8 mouse cellular contexts compared by ENCODE assay signal in genomic region chr1:138135637-138136372, GRCm38 (mm10). TPM values are rescaled to one million over a fixed set of nuclear protein-coding genes. Genes with fewer than 3 reads are reported as not detected.
DNase-seq lines count a peak whose midpoint lies in the region; ATAC-seq and TF ChIP-seq lines count a peak whose summit lies in the region.

No protein-coding gene starts in this region.

- no peaks in the 10 kb centered on the region for H3K4me1 ChIP-seq in lung, embryonic 15.5 days
- peaks cover 10% of the 10 kb centered on the region for H3K4me1 ChIP-seq in forebrain, embryonic 13.5 days
- no peaks in the 10 kb centered on the region for H3K4me1 ChIP-seq in liver, embryonic 16.5 days (ENCODE audit: control insufficient read depth, low read depth, low read length)
- H3K4me1 ChIP-seq in small intestine, adult 2 months (ENCODE audit: control insufficient read depth, insufficient read depth, insufficient read length, low read length), result peaks cover 3% of the 10 kb centered on the region

- no peaks in the 10 kb centered on the region for H3K9me3 ChIP-seq in lung, embryonic 15.5 days
- H3K9me3 ChIP-seq in forebrain, embryonic 13.5 days (replicated peaks), result no peaks in the 10 kb centered on the region
- no peaks in the 10 kb centered on the region for H3K9me3 ChIP-seq in liver, embryonic 16.5 days (replicated peaks; ENCODE audit: control insufficient read depth, low read length)

- H3K27me3 ChIP-seq in lung, embryonic 15.5 days, result no peaks in the 10 kb centered on the region
- no peaks in the 10 kb centered on the region for H3K27me3 ChIP-seq in forebrain, embryonic 13.5 days
- H3K27me3 ChIP-seq in liver, embryonic 16.5 days (ENCODE audit: control insufficient read depth, insufficient read depth, low read depth, low read length), result no peaks in the 10 kb centered on the region
- H3K27me3 ChIP-seq in small intestine, adult 2 months (ENCODE audit: control insufficient read depth, insufficient read depth, low read length), result no peaks in the 10 kb centered on the region

- H3K4me2 ChIP-seq in lung, embryonic 15.5 days, result peak overlapping the region; percentile 46
- peak overlapping the region; percentile 60 for H3K4me2 ChIP-seq in forebrain, embryonic 13.5 days
- peak overlapping the region; percentile 30 for H3K4me2 ChIP-seq in liver, embryonic 16.5 days (ENCODE audit: low read depth, low read length)

- no peak overlapping the region for H3K27ac ChIP-seq in lung, embryonic 15.5 days
- peak overlapping the region; percentile 72 for H3K27ac ChIP-seq in forebrain, embryonic 13.5 days
- H3K27ac ChIP-seq in liver, embryonic 16.5 days (ENCODE audit: low read length), result 0 out of 2 replicates have a peak overlapping the region, but pooled peaks have one; percentile 21
- peak overlapping the region; percentile 74 for H3K27ac ChIP-seq in small intestine, adult 2 months (ENCODE audit: insufficient read depth, low read depth, low read length)

- H3K36me3 ChIP-seq in lung, embryonic 15.5 days, result no peaks in the 10 kb centered on the region
- H3K36me3 ChIP-seq in forebrain, embryonic 13.5 days (ENCODE audit: poor library complexity, severe bottlenecking), result no peaks in the 10 kb centered on the region
- no peaks in the 10 kb centered on the region for H3K36me3 ChIP-seq in liver, embryonic 16.5 days (ENCODE audit: control insufficient read depth, insufficient read depth)
- no peaks in the 10 kb centered on the region for H3K36me3 ChIP-seq in small intestine, adult 2 months (ENCODE audit: control insufficient read depth, insufficient read depth, low read length)

- ATAC-seq in lung, embryonic 15.5 days (ENCODE audit: borderline replicate concordance, extremely low read depth, low FRiP score, low TSS enrichment), result no peak
- peak; percentile 37; the same call in 1 of the 2 replicates for ATAC-seq in forebrain, embryonic 13.5 days
- no peak for ATAC-seq in liver, embryonic 16.5 days (ENCODE audit: low read depth)

- no peak overlapping the region for H3K9ac ChIP-seq in lung, embryonic 15.5 days
- H3K9ac ChIP-seq in forebrain, embryonic 13.5 days, result peak overlapping the region; percentile 43
- H3K9ac ChIP-seq in liver, embryonic 16.5 days (ENCODE audit: low read depth, low read length), result no peak overlapping the region

- DNase-seq in lung, postnatal 14 days, result no peak
- DNase-seq in layer of hippocampus, postnatal 14 days (ENCODE audit: low spot score in 2 of 2), result no peak
- DNase-seq in adrenal gland, postnatal 25 days, result no peak
- DNase-seq in urinary bladder, postnatal 36 days (ENCODE audit: low spot score in 2 of 2), result no peak

- no peak for TF ChIP-seq POLR2A in small intestine, adult 2 months (IDR thresholded peaks at IDR 0.05; ENCODE audit: low read depth, low read length)

- peak overlapping the region; percentile 19 for H3K4me3 ChIP-seq in lung, embryonic 15.5 days
- peak overlapping the region; percentile 39 for H3K4me3 ChIP-seq in forebrain, embryonic 13.5 days
- H3K4me3 ChIP-seq in liver, embryonic 16.5 days (ENCODE audit: low read depth, low read length), result 0 out of 2 replicates have a peak overlapping the region, but pooled peaks have one; percentile 16
- no peak overlapping the region for H3K4me3 ChIP-seq in small intestine, adult 2 months (ENCODE audit: low read depth, low read length)

- no peak for TF ChIP-seq CTCF in small intestine, adult 2 months (IDR thresholded peaks at IDR 0.05; ENCODE audit: extremely low read depth, insufficient read length, insufficient replicate concordance, low read depth, low read length)

- WGBS in lung, embryonic 15.5 days, result 67% methylated on average over 9 of the region's 9 CpGs
- 20% methylated on average over 9 of the region's 9 CpGs for WGBS in forebrain, embryonic 13.5 days
- 36% methylated on average over 9 of the region's 9 CpGs for WGBS in liver, embryonic 16.5 days (ENCODE audit: insufficient replicate concordance)
- 69% methylated on average over 9 of the region's 9 CpGs for WGBS in small intestine, adult 2 months

RNA-seq across cellular contexts. Expression of gene Ptprc, which starts 39.7 kb away (rescaled TPM):
- polyA plus RNA-seq in lung, embryonic 15.5 days (2015; fragmentation: Nextera tagmentation; extraction: Ambion mirVana), result 3.8 and 7.4 TPM in 2 replicates
- polyA plus RNA-seq in forebrain, embryonic 13.5 days (2015; fragmentation: Nextera tagmentation; extraction: Ambion mirVana), result 0.43 and 0.98 TPM in 2 replicates
- polyA plus RNA-seq in liver, embryonic 16.5 days (2015; fragmentation: Nextera tagmentation; extraction: Ambion mirVana), result 8.6 and 8.9 TPM in 2 replicates
- polyA plus RNA-seq in small intestine, adult 2 months (2012; rRNA removed), result 9.6 and 15.1 TPM in 2 replicates
- total RNA-seq in layer of hippocampus, postnatal 14 days (2021), result 1 to 10 TPM; 2.0 to 2.6 TPM
- 5.3 and 5.7 TPM in 2 replicates for total RNA-seq in adrenal gland, postnatal 25 days (2021)
